Mouse (Mus musculus) c-Kit-positive CD71-positive TER-119-positive erythroid progenitor cells, embryonic 14.5 days (primary cell): Measurements from ENCODE around the gene Ppif.

Source experiments
- DNase-seq: peaks from one replicate; pipeline ENCODE4 v3.0.0-alpha.2; 2013; ENCODE audit warnings: low spot score

Gene Ppif

DNA sequence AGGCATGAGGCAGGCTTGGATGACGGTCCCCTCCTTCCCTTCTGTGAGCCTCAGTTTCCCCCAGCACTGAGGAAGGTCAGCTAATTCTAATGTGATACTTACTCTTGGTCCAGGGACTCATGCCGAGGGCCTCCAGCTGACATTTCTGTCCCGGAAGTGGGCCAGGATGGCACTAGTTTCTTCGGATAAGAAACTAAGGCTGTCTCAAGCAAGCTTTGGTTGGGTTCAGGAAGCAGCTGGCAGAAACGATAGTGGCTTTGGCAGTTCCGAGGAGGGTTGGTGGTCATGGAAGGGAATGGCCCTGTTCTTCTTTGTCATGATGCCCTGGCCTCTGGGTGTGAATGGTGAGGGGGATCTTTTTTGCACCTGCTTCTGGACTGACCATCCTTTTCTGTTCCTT, 1.1 kb downstream of the Ppif start:
- peak; percentile 34 for DNase-seq

DNA sequence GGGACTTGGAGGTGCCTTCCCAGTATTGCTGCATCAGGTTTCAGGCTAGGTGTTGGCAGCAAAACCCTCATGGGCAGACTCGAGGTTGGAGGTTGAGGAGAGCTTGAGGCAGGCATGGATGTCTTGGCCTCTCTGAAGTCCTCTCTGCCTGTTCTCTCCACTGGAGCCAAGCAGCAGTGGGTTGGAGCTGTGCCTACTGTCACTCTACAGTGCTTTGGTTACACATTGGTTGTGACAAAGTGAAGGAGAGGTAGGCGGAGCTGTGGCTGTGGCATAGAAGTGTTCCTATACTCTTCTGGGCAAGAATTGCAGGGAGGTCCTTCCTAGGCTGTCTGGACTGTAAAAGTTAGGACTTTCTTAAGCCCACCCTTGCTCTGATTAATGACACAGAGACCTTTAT, 2.4 kb downstream of the Ppif start:
- no peak for DNase-seq

DNA sequence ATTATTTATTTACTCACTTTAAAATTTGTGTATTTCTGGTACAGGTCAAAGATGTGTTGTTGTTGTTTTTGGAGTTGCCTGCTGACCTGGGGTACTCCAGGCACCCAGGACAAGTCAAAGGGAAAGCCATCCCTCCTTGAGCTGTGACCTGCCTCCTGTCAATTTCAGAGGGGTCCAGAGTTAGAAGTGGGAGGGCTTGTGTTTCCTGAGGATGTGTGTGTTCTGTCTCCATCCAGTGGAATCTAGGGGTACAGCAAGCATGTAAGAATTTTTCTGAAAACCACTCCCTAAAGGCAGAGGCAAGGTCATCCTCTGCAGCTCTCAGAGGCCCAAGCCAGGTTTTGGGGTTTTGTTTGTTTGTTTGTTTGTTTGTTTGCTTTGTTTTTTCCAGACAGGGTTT, 8.0 kb downstream of the Ppif start:
- no peak for DNase-seq

DNA sequence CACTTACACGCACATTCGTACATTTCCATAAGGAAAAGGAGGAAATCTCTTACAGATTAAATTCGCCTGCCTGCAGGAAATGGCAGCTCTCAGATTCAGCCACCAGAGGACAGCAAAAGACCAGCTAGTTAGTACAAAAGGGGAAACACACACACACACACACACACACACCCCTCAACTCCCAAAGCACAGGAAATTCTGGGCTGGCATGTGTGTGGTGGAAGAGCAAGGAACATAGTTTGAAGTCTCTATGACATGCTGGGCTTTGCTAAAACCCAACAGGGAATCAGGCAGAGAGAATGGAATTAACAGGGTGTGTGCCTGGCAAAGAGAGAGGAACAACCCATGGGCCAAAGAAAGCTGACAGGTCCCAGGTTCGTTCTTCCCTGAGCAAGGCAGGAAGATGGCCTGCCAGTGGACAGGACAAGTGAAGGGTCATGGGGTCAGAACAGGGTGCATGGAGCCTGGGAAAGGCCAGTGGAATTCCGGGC, 13.8 kb downstream of the Ppif start:
- DNase-seq: no peak

DNA sequence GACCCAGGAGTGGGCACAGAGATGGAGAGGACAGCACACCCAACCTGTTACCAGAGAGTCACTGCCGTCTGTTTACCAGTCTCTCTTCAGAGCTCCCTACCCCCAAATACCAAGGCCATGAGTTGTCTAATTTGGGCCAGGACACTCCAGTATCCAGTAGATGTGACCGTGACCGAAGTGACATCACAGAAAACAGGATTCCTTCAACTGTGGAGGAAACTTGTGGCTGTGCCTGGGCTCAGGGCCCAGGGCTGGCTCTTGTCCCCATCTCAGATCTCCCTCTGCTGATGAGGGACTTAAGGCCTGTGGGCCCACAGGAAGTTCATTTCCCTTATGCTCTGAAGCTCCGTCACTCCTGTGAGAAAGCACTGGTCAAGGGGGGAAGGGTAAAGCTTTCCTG, 14.5 kb downstream of the Ppif start:
- no peak for DNase-seq

DNA sequence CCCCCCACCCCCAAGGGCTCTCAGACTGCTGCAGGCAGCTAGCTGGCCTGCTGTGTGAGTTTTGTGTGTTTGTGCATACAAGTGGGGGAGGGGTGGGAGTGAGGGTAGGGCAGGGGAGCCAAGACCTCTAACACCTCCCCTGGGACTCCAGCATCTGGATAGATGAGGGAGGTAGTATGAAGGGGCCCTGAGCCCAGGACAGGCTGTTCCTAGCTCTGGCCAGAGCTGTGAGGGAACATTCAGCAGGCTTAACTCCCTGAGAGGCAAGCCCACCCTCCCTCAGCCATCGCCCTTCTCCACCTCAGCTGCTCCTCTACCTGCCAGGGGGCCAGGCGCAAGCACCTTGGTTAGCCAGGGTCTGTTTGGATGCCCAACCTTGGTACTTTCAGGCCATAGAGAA, 15.0 kb downstream of the Ppif start:
- DNase-seq: no peak

DNA sequence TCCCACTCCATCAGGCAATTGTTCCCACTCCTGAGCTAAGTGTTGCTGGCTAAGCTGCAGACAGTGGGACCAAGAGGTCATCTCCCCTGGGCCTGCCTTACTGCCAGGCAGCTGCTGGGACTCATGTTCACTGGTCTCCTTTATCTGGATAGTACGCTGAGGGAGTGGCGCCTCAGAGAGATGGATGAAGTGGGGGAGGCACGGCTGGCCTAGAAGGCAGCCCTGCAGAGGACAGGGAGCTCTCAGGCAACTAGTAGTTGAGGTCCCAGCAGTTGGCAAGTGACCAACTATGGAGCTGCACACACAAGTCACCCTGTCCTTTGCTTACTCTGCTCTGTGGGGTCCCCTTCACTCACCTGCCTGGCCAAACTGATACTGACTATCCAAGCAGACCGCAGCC, 16.1 kb downstream of the Ppif start:
- DNase-seq: peak; percentile 24

DNA sequence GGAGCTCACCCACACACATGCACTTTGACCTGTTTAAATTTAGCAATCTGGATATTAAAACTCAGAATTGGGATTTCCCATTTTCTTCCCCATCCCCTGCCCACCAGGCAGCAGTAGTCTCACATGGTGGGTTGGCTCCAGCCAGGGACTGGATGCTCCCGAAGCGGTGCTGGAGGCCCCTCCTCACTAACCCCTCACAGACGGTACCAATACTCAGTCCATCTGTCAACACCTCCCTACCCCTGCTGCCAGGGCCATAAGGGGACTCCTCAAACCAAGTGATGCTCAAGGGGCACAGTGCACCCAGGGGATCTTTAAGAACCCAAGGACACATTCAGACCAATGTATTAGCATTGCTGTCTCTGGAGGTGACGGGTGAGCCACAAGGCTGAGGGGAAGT, 16.7 kb downstream of the Ppif start:
- no peak for DNase-seq

DNA sequence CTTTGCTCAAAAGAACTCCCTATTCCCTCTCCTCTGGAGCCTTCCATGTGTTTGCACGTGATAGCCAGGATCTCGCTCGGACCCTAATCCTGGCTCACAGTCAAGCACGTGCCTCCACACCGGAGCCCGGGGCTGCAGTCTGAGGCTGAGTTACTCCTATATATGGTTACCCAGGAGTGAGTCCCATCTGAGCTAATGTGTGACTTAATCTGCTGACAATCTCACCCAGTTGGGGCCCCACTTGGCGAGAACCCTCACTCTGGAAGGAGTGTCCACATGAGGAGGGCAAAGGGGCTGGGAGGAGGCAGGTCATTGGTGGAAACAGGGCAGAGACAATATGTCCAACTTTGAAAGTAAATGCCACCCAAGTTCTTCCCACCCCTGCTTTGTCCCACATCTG, 17.2 kb downstream of the Ppif start:
- no peak for DNase-seq

DNA sequence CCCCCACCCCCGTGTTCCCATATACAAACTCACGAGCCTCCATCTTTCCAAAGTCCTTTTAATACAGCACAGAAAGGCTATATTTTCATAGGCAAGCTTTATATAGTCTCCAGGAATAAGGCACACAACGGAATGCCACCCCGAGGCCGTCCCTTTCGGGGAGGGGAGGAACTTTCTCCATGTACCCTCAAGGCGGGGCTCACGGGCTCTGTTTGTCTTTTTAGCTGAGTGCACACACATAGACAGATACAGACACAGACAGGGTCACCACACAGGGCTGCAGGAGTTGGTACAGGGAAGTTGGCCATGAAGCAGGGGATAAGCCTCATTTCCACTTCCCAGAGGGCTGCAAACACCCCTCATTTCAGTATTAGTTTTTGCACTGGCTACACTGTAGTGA, 17.6 kb downstream of the Ppif start:
- DNase-seq: no peak

DNA sequence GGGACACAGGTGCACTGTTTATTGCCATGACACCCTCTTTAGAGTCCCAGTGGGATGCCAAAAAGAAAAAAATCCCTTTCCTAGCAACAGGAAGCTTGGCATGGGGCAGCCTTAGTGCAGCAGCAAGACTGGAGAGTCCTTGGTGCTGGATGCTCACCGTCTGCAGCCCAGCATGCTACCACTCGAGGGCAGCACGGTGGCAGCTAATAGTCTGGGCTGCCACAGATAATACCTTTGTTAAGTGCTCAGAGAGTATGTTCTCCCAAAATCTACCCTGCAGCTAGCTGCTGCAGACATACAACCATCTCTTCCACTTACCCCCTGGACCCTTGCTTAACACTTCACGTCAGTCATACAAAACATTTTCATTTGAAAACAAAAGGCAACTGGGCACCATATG, 19.5 kb downstream of the Ppif start:
- DNase-seq: no peak

DNA sequence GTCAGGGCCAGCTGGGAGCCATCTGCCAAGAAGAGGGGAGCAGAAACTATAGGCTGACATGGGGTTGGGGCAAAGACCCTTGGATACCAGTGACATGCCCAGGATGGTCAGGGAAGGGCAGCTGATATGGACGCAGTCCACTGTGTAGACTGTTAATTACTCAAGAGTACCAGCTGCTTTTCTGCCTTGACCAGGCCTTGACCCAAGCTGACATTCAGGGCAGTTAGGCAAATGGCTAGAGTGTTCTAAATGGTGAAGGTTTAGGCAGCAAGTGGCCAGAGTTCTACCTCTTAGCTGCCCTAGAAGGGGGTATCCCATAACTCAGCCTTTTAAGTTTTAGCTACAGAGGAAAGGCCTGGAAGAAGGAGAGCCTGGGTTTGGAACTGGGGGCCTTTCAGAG, 22.6 kb downstream of the Ppif start:
- no peak for DNase-seq

DNA sequence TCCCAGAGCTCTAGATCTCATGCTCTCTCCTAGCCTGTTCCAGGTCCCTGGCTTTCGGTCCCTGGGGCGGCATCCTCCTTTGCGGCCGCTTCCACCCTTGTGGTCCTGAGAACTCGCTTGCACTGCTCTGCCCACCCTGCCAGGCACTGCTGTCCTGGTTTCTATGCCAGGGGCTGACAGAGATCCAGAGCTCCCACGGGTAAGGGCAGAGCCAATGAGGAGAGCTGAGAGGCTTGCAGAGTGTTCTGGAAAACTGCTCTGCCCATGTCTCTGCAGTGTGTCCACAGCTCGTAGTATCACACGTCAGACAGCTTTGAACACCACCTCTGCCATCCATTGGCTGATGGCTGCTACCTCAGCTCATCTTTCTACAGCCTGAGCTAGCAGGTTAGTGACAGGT, 23.8 kb downstream of the Ppif start:
- no peak for DNase-seq

DNA sequence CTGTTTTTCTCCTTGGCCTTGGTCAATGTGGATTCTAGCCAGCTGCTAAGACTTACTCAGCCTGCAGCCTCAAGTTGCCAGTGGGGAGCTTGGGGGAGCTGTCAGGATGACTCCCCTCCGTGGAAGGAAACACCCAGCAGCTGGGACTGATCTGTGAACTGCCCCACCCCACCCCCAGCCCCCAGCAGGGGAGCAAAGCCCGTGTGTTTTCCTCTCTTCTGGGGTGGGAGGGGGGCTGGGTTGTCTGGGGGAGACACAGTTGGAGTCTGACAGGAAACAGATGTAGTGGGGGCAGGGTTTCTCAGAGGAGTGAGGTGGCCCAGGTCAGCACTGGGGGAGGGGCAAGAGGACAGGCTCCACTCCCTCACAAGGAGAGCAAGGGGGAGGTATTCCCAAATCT, 24.5 kb downstream of the Ppif start:
- DNase-seq: no peak

DNA sequence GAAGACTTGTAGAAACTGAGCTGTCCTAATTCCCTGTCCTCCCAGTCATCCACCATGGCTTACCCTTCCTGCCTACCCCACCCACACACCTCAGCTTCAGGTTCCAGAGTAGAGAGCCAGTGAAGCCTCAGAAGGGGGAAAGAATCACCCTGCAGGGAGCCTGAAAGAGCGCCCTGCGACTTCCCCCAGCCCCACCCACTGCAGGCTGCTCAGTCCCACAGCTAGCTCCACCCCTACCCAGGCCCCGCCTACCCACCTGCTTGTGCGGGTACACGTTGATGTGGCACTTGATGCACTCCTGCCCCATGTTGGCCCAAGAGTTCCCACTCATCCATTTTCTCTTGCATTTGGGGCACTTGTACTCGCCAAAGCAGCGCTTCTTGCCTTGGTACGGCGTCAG, 25.4 kb downstream of the Ppif start:
- no peak for DNase-seq

DNA sequence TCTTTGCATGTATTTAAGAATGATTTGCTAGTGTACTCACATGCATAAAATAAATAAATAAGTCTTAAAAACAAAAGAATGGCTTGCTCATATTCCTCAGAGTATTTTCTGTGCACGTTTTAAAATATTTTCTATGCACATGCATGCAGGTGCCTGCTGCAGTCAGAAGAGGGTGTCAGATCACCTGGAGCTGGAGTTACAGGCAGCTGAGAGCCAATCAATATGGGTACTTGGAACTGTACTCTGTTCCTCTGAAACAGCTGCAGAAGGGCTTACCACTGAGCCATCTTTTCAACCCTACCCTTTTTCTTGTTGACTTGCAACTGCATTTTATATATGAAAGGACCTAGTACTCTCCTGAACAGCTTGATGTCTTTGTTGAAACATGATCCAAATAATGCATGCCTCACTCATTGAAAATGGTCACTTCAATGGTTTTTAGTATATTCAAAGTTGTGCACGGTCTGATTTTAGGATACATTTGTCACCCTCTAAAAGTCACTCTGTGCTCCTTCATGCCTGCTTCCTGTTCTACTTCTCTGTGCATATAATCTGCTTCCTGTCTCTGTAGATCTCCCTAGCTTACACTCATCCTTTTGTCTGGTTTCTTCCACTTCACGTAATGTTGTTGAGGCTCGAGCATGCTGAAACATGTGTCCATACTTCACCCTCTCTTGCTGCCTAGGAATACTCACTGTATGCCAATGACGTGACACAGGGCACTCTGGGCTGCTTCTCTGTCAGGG, 27.2 kb downstream of the Ppif start:
- no peak for DNase-seq

DNA sequence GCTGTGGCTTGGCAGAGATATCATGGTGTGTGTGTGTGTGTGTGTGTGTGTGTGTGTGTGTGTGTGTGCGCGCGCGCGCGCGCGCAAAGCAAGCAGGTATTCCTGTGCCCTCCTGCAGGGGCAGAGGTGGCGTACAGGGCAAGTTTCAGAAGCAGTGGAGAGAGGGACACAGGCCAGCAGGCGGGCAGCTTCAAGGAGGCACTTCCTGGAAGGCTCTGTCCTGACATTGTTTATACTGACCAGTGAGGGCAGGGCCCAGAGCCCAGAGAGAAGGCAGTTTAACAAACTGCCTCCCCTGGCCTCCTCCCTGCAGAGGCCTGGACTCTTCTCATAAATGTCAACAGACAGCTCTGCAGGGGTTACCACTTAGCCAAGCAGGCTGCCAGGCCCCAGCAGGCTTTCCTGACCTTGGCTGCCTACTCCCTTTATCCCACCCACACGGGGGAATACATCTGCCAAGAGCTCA, 31.1 kb downstream of the Ppif start:
- DNase-seq: no peak

DNA sequence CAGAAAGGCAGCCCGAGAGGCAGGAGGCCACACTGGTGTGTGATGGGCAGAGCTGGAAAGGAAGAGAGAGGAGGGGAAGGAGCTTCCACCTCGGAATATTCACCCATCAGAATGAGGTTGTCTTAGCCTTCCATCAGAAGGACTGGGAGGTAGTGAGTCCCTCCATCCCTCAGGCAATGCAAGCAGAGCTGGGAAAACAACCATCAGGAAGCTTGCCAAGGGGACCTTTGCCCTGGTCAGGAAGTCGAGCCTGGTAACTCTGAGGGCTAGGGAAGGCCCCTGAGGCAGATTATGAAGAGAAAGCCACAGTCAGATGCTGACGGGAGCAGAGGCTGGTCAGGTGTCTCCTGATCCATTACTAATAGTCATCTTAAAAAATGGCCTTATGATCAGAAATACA, 31.7 kb downstream of the Ppif start:
- DNase-seq: no peak

DNA sequence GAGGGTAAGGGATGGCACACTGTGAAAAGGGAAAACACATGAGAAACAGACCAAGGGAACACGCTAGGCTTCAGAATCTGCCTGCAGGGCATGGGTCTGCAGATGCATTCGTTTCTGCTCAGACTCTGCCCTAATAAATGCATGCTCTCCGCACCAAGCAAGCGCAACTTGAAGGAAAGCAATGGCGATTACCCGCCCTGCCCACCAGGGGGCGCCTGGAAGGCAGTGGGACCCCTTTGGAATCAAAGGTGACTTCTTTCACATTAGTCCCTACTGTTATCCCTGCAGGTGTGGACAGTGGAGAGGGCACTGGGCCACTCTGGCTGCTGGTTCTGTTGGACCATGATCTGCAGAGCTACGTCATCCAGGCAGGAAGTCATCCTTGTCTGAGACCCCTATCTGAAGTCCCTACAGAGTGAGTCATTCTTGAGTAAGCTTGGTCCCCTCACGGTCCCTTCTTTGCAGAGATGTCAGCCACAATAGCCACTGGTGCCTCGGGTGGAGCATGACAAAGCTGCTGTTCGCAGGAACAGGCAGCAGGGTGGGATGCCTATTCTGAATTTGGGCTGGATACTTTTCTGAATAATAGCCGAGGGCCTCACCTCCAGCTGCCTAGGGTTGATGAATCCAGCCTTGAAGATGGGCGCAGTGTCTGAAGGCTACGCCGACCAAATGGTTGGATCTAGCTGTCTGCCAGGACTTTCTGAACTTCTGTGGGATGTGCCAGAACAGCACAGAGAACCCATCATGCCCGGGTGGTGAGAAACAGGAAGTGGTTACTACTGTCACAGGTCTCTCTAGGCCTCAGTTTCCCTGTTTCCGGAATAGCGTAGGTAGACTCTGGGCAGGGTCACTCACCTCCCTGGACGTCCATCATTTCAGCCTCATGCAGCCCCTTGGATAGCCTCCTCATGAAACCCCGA, 32.5 kb downstream of the Ppif start:
- DNase-seq: peak; percentile 32

DNA sequence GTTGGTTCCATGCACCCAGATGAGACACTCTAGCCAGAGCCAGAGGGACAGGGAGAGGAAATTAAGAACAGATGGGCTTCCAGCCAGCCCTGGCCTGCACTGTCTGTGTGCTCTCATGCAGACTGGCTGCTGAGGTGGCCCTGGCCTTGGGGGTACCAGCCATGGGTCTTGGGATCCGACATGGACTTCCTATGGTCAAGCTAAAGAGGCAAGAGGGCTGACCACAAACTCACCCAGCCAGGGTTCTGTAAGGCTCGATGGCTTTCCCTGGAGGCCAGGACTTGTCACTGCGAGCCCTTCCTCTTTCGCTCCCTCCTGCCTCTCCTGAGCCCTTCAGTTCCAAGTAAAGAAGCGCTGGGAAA, 33.2 kb downstream of the Ppif start:
- DNase-seq: no peak

DNA sequence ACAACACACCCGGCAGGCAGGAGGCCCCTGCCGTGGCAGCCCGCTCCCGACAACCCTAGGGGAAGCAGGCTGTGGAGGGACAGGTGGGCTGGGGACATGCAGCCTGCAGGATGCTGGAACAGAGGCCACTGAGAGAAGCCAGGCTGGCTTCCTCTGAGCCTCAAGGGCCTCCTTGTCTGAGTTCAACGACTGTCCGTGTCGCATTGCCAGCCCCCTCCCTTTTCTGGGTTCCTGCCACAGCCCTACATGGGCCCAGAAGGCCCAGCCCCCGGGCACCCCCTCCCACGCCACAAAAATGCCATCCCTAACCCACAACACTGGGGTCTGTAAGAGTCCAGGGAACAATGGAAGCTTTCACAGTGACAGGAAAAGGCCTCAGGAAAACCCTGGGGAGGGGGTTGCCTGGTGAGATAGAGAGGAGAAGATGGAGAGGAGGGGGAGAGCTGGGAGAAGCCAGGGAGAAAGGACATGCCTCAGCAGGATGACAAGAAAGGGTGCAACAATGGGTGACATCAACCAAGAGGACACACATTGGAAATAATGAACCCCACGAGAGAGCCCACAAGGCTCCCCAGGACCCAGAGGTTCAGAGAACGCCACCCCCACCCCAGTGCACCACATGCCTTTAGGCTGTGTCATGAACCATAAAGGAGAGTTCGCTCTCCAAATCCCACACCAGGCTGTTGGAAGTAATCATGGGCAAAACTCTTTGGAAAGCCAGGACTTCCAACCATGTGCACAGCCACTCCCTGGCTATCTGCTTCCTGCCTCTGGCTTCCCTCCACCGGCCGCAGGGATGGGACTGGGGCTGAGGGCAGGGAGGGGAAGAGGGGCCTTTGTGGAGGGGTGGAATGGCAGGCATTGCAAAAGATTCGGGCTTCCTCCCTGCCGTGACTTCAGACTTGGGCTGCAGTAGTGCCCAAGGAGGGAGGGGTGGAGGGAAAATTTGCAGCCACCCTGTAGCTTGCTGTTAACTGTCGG, 41.1 kb downstream of the Ppif start:
- DNase-seq: no peak

DNA sequence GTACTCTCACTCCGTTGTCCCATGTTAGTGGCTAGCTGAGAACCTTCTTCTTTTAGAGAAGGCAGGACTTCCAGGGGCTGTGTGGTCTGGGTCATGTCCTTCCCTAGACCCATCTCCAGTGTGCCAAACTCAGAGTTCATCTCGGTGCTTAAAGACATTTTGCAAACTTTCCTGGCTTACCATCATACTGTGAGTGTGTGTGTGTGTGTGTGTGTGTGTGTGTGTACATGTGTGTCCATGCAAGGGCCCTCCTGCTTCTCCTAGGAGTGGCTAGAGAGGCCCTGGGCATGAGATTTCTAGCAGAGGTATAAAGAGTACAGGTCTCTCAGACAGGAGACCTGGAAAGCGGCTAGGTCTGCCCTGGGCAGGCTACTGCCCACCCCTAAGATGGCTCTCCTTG, 42.2 kb downstream of the Ppif start:
- no peak for DNase-seq
